Mouse (Mus musculus) midbrain, embryonic 16.5 days (tissue): ENCODE measurements around the gene Olfml2a. TPM values are rescaled to one million over a fixed set of nuclear protein-coding genes. Genes with fewer than 3 reads are reported as not detected.
"Not testable (repeated sequence)": the region's sequence is repeated elsewhere in the genome, so short reads cannot be mapped to it uniquely, and the experiment has no call there.

Experiments
- ATAC-seq: fragments of 200-750 bp; cut with Nextera tagmentation; 2 replicates; pipeline ENCODE4 v1.8.0; 2017; ENCODE audit warnings: moderate TSS enrichment
- H3K27ac ChIP-seq: fragments of 300-500 bp; sonication (generic); 2 replicates; pipeline ENCODE4 v1.5.1; 2014; ENCODE audit warnings: mild to moderate bottlenecking, low read length, mixed read lengths
- H3K27me3 ChIP-seq: fragments of 300-500 bp; sonication (generic); 2 replicates; pipeline ENCODE4 v1.6.1; 2014; ENCODE audit warnings: low read depth, low read length, mixed read lengths; ENCODE audit not compliant: control insufficient read depth, insufficient read depth
- H3K36me3 ChIP-seq: fragments of 300-500 bp; sonication (generic); 2 replicates; pipeline ENCODE4 v1.6.1; 2014; ENCODE audit warnings: mild to moderate bottlenecking, low read length, moderate library complexity, mixed read lengths; ENCODE audit not compliant: control insufficient read depth, insufficient read depth
- H3K4me1 ChIP-seq: fragments of 300-500 bp; sonication (generic); 2 replicates; pipeline ENCODE4 v1.6.1; 2014; ENCODE audit warnings: mild to moderate bottlenecking, low read length, mixed read lengths; ENCODE audit not compliant: control insufficient read depth, insufficient read depth
- H3K4me2 ChIP-seq: fragments of 300-500 bp; sonication (generic); 2 replicates; pipeline ENCODE4 v1.6.1; 2014; ENCODE audit warnings: mild to moderate bottlenecking, low read length, mixed read lengths
- H3K4me3 ChIP-seq: fragments of 300-500 bp; sonication (generic); 2 replicates; pipeline ENCODE4 v1.5.1; 2014; ENCODE audit warnings: low read depth, mild to moderate bottlenecking, low read length, moderate library complexity, mixed read lengths
- H3K9ac ChIP-seq: fragments of 300-500 bp; sonication (generic); 2 replicates; pipeline ENCODE4 v1.6.1; 2014; ENCODE audit warnings: low read depth, low read length, mixed read lengths
- H3K9me3 ChIP-seq: fragments of 300-500 bp; sonication (generic); replicated peaks from 2 replicates; pipeline ENCODE4 v1.6.1; 2014; ENCODE audit warnings: mild to moderate bottlenecking, low read length, mixed read lengths; ENCODE audit not compliant: control insufficient read depth, poor library complexity, severe bottlenecking
- WGBS: fragments of 180-500 bp; shearing (Covaris S2); extraction: QIAGEN DNeasy Blood & Tissue Kit; methylation state at CpG from one replicate; pipeline ENCODE4 v1.1.7; 2014; 5-methylcytosine and 5-hydroxymethylcytosine counted together
- polyA plus RNA-seq: library from polyadenylated mRNA; unstranded; fragments of >200 nt; fragmentation: Nextera tagmentation; extraction: Ambion mirVana; gene quantifications from 2 replicates; pipeline ENCODE4 v1.2.1, GENCODE M21; 2015

Olfml2a gene
- polyA plus RNA-seq, 1 experiment from 2014 or later = 3.5 TPM

DNA sequence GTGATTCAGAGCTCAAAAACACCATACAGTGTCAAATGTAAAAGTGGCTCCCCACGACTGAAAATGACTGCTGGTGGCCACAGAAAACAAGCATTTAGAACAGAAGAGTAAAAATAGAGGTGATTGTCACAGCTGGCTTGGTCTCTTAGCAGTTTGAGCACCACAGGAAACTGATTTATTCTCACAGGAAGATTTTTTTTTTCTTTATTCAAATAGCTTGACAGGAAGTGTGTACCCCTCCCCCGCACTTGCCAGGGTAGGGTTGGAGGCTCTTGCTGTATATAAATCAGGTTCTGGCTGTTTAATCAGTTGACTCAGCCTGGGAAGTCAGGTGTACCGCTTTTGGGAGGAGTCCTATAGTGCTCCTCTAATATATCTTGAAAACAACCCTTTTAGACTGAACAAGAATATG lies 77.2 kb downstream of the Olfml2a start:
- WGBS = 26% methylated on average over 3 of the region's 3 CpGs
- Histone ChIP-seq H3K4me2 (peak overlapping the region; percentile 84), H3K27ac (no peak overlapping the region; the same call in 1 of the 2 replicates), H3K27me3 (no peaks in the 10 kb centered on the region), H3K4me1 (peaks cover 36% of the 10 kb centered on the region), H3K9ac (peak overlapping the region; percentile 86), H3K4me3 (peak overlapping the region; percentile 72), H3K36me3 (peaks cover 6% of the 10 kb centered on the region), H3K9me3 (no peaks in the 10 kb centered on the region)
- no peak for ATAC-seq

DNA sequence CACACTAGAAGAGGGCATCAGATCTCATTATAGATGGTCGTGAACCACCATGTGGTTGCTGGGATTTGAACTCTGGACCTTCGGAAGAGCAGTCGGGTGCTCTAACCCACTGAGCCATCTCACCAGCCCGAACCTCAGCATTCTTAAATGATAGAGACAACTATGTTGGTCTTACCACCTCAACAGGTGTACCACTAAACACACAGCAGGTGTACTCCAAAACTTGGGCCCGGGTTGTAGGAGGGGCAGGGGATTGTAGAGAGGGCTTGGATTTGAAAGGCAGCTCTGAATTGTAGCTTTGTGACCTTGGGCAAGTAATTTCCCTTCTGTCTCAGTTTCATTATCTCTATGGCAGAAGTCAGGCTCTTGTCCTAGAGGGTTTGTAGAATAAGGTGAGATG lies 78.4 kb downstream of the Olfml2a start:
- H3K9ac ChIP-seq, H3K9me3 ChIP-seq, H3K27ac ChIP-seq, ATAC-seq, H3K36me3 ChIP-seq, H3K27me3 ChIP-seq, H3K4me2 ChIP-seq, H3K4me3 ChIP-seq: not testable (repeated sequence)
- WGBS = 98% methylated on average over 4 of the region's 5 CpGs
- H3K4me1 ChIP-seq = peaks cover 32% of the 10 kb centered on the region

DNA sequence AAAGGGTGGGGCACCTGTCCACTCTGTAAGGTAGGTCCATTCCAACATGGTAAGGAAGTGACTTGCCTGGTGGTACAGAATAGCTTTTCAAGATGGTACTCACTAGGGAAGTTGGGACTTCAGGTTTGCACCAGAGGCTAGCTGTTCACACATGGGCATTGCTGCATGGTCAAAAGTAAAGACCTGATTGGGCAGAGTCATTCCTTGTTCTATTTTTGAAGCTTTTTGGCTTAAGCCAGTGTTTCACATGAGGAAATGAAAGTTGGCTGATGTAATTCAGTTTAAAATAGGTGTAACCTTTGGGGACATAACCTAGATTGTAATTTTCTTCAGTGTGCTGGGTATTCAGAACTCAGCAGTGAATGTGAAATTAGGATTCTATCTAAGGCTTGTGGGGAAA lies 79.5 kb downstream of the Olfml2a start:
- ATAC-seq = no peak
- Histone ChIP-seq H3K4me3 (no peak overlapping the region), H3K36me3 (peaks cover 13% of the 10 kb centered on the region), H3K9ac (no peak overlapping the region), H3K27ac (no peak overlapping the region), H3K4me2 (no peak overlapping the region), H3K4me1 (peaks cover 26% of the 10 kb centered on the region), H3K27me3 (no peaks in the 10 kb centered on the region), H3K9me3 (no peaks in the 10 kb centered on the region)

DNA sequence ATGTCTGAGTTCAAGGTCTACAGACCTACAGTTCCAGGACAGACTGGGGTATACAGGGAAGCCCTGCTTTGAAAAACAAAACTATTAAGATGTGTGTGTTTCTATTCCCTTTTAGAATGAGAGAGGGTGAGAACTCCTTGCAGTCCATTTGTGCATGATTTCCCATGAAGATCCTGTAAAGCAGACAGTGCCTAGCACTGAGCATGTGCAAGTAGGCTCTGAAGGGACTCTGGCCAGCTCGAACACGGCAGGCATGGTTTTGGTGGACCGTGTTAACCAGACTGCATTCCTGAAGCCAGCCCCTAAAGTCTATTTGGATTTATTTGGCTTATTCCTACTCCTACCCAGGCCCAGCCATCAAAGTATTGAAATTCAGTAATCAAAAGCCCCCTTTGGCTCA lies 80.2 kb downstream of the Olfml2a start:
- H3K36me3 ChIP-seq = peaks cover 19% of the 10 kb centered on the region
- 94% methylated on average over 3 of the region's 3 CpGs for WGBS

DNA sequence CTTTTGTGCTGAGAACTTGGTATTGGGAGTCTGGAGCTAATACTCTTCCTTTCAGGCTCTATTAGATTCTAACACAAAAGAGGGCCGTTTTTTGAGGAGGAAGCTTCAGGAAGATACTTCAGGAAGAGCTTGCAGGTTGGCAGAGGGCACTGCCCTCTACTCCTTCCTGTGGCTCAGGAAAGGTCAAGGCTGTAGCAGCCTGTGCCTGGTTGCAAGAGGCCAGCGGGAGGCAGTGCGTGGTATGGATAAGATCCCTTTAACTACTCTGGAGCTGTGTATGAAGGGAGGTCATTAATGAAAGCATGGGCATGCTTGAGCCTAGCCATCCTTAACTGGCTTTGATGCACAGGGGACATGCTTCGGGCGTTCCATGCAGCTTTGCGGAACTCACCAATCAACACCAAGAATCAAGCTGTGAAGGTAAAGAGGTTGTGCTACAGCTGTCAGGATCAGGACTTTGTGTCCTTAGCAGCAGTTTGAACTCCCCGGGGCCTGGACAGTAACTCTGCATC lies 81.0 kb downstream of the Olfml2a start:
- no peaks in the 10 kb centered on the region for H3K27me3 ChIP-seq
- H3K4me3 ChIP-seq = no peak overlapping the region
- no peak overlapping the region for H3K27ac ChIP-seq
- no peak overlapping the region for H3K4me2 ChIP-seq
- peaks cover 19% of the 10 kb centered on the region for H3K36me3 ChIP-seq
- no peak overlapping the region for H3K9ac ChIP-seq
- no peaks in the 10 kb centered on the region for H3K9me3 ChIP-seq
- WGBS = 85% methylated on average over 7 of the region's 7 CpGs
- peaks cover 20% of the 10 kb centered on the region for H3K4me1 ChIP-seq
- no peak for ATAC-seq

More for the DNA sequence above, 80.2 kb downstream of the Olfml2a start:
- H3K9me3 ChIP-seq = no peaks in the 10 kb centered on the region
- no peak overlapping the region for H3K4me2 ChIP-seq
- H3K27me3 ChIP-seq = no peaks in the 10 kb centered on the region
- no peak for ATAC-seq
- no peak overlapping the region for H3K9ac ChIP-seq
- no peak overlapping the region for H3K4me3 ChIP-seq
- no peak overlapping the region for H3K27ac ChIP-seq
- H3K4me1 ChIP-seq = peaks cover 24% of the 10 kb centered on the region

Other genes with a start within 250 kb of the Olfml2a start
- 0.25 and 1.5 TPM in 2 replicates for gene Nr5a1, start 217.4 kb upstream of the Olfml2a start, polyA plus RNA-seq
- gene Nr6a1, start 4.3 kb upstream of the Olfml2a start, polyA plus RNA-seq = 0.84 and 1.4 TPM in 2 replicates
- 1.8 and 2.3 TPM in 2 replicates for gene Wdr38, start 65.5 kb downstream of the Olfml2a start, polyA plus RNA-seq
- gene Arpc5l, start 73.4 kb downstream of the Olfml2a start, polyA plus RNA-seq = 137 and 141 TPM in 2 replicates
- gene Rpl35, start 73.6 kb downstream of the Olfml2a start, polyA plus RNA-seq = 563 and 566 TPM in 2 replicates
- gene Golga1, start 133.6 kb downstream of the Olfml2a start, polyA plus RNA-seq = 34.9 and 37.5 TPM in 2 replicates